ENCODE assay signal across 40 mouse cellular contexts in the genomic region with DNA sequence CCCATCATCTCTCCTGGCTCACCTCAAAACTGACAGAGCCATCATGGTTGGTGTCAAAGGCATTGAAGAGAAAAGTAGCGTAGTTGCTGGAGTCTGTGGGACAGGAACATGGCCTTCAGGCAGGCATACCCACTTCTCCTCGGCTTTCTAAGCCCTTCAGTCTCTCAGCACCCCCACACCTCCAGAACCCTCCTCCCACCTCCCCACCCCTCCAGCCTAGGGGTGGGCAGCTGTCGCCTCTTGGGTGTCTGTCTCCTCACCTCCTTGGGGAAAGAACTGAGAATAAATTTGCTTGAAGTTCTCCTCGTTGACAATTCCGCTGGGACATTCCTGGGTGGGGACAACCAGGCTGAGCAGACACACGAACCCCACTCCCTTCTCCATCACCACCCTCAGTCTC. TPM values are rescaled to one million over a fixed set of nuclear protein-coding genes. Genes with fewer than 3 reads are reported as not detected.
"Had no signal": no experiment of that assay in that cellular context is flagged by ENCODE, and none has a peak within 500 bp of the region (broad histone marks: within the 10 kb centered on the region; RNA-seq: fewer than 3 reads in every experiment).

No protein-coding gene starts in this region.

- H3K4me3 ChIP-seq: limb, embryonic 12.5 days; limb, embryonic 13.5 days; limb, embryonic 15.5 days; liver, embryonic 12.5 days; liver, embryonic 13.5 days; liver, embryonic 15.5 days; lung, embryonic 15.5 days; megakaryocyte, embryonic 14.5 days; midbrain, embryonic 12.5 days; midbrain, embryonic 13.5 days; midbrain, embryonic 15.5 days; myocyte; neural tube, embryonic 12.5 days had no signal

- H3K36me3 ChIP-seq: limb, embryonic 10.5 days; limb, embryonic 12.5 days; limb, embryonic 13.5 days; limb, embryonic 15.5 days; liver, embryonic 12.5 days; liver, embryonic 13.5 days; liver, embryonic 15.5 days; lung, embryonic 15.5 days; midbrain, embryonic 10.5 days; midbrain, embryonic 12.5 days; midbrain, embryonic 13.5 days; midbrain, embryonic 15.5 days; neural tube, embryonic 12.5 days had no signal

- H3K9me3 ChIP-seq: limb, embryonic 10.5 days; limb, embryonic 12.5 days; limb, embryonic 13.5 days; limb, embryonic 15.5 days; liver, embryonic 12.5 days; liver, embryonic 13.5 days; liver, embryonic 15.5 days; lung, embryonic 15.5 days; midbrain, embryonic 10.5 days; midbrain, embryonic 12.5 days; midbrain, embryonic 13.5 days; midbrain, embryonic 15.5 days; neural tube, embryonic 12.5 days had no signal

- DNase-seq: left cerebral cortex, postnatal 4 days; liver; liver, embryonic 13.5 days; liver, postnatal 0 days; lung, adult 2 months; lung, embryonic 14.5 days; lung, postnatal 14 days; midbrain, embryonic 14.5 days had no signal

- H3K4me2 ChIP-seq: limb, embryonic 12.5 days; limb, embryonic 13.5 days; limb, embryonic 15.5 days; liver, embryonic 11.5 days; liver, embryonic 15.5 days; midbrain, embryonic 11.5 days; midbrain, embryonic 12.5 days; midbrain, embryonic 13.5 days; midbrain, embryonic 15.5 days; neural tube, embryonic 12.5 days had no signal

- H3K27me3 ChIP-seq: limb, embryonic 12.5 days; limb, embryonic 13.5 days; limb, embryonic 15.5 days; liver, embryonic 13.5 days; lung, embryonic 15.5 days; midbrain, embryonic 13.5 days; midbrain, embryonic 15.5 days; neural tube, embryonic 12.5 days had no signal

- H3K27ac ChIP-seq: limb, embryonic 10.5 days; limb, embryonic 12.5 days; limb, embryonic 13.5 days; limb, embryonic 15.5 days; liver, embryonic 12.5 days; liver, embryonic 13.5 days; liver, embryonic 14.5 days; liver, embryonic 15.5 days; lung, embryonic 15.5 days; macrophage; midbrain, embryonic 10.5 days; midbrain, embryonic 12.5 days; midbrain, embryonic 13.5 days; midbrain, embryonic 15.5 days; neural tube, embryonic 12.5 days had no signal

- H3K9ac ChIP-seq: limb, embryonic 12.5 days; limb, embryonic 13.5 days; limb, embryonic 15.5 days; liver, embryonic 13.5 days; liver, embryonic 14.5 days; liver, embryonic 15.5 days; liver, postnatal 0 days; lung, embryonic 14.5 days; lung, embryonic 15.5 days; midbrain, embryonic 12.5 days; midbrain, embryonic 13.5 days; midbrain, embryonic 15.5 days; neural tube, embryonic 12.5 days had no signal

- ATAC-seq: liver, embryonic 12.5 days; liver, postnatal 0 days; midbrain, embryonic 13.5 days; midbrain, embryonic 15.5 days; midbrain, embryonic 16.5 days had no signal

RNA-seq across cellular contexts. Expression of a gene that starts 21.1 kb away (rescaled TPM):
- total RNA-seq: liver, adult 2 months; monocyte, adult 5-6 weeks had no signal
- polyA plus RNA-seq: macrophage had no signal

RNA-seq across cellular contexts. Expression of a gene that starts 52.0 kb away (rescaled TPM):
- total RNA-seq: left cerebral cortex, adult 8-10 months; left cerebral cortex, postnatal 10 days; left cerebral cortex, postnatal 14 days; left cerebral cortex, postnatal 25 days; left cerebral cortex, postnatal 36 days; left cerebral cortex, postnatal 4 days; liver, adult 2 months; megakaryocyte progenitor cell, adult 5-6 weeks; megakaryocyte, adult 5-6 weeks; megakaryocyte-erythroid progenitor cell, adult 5-6 weeks; monocyte, adult 5-6 weeks had no signal
- polyA plus RNA-seq: liver, adult 2 months; liver, embryonic 12.5 days; liver, embryonic 13.5 days; liver, embryonic 15.5 days; liver, embryonic 16.5 days; liver, postnatal 0 days; lung, adult 2 months; lung, embryonic 14.5 days; lung, embryonic 15.5 days; lung, embryonic 16.5 days; macrophage; midbrain, postnatal 0 days; myocyte; neural tube, embryonic 12.5 days had no signal
